Mouse (Mus musculus) central nervous system, embryonic 11.5 days (tissue): ENCODE measurements around the gene S100a1. TPM values are rescaled to one million over a fixed set of nuclear protein-coding genes. Genes with fewer than 3 reads are reported as not detected.

ENCODE experiments used
- polyA plus RNA-seq: library from polyadenylated mRNA; depleted of rRNA; stranded (reverse); fragments of >200 nt; gene quantifications from 2 replicates; pipeline ENCODE4 v1.2.3, GENCODE M21; 2012; rRNA removed

Gene S100a1
- 11.4 and 11.6 TPM in 2 replicates for polyA plus RNA-seq

GRCm38 (mm10) chr3:90513796-90514590 lies at the start of gene S100a1, which contains the start of gene S100a13:
Gene S100a1, minus strand, starts transcription at chr3:90514392.
Gene S100a13, plus strand, starts transcription at chr3:90514435.

GRCm38 (mm10) chr3:90560008-90560628 lies 45.9 kb upstream of the S100a1 start, which contains the start of gene S100a3:
Gene S100a3, plus strand, starts transcription at chr3:90560578.

GRCm38 (mm10) chr3:90537141-90537904 lies 23.1 kb upstream of the S100a1 start, which contains the start of gene S100a16:
Gene S100a16, plus strand, starts transcription at chr3:90537254.

GRCm38 (mm10) chr3:90526580-90526979 lies 12.4 kb upstream of the S100a1 start, which contains the start of gene S100a14:
Gene S100a14, plus strand, starts transcription at chr3:90526856.

GRCm38 (mm10) chr3:90508950-90509746 lies 5.0 kb downstream of the S100a1 start, which contains the start of gene Chtop:
Gene Chtop, minus strand, starts transcription at chr3:90509498.

GRCm38 (mm10) chr3:90490696-90491256 lies 23.4 kb downstream of the S100a1 start, which contains the start of gene Snapin:
Gene Snapin, minus strand, starts transcription at chr3:90491033.

GRCm38 (mm10) chr3:90475831-90476611 lies 38.2 kb downstream of the S100a1 start, which contains the start of gene Ilf2:
Gene Ilf2, plus strand, starts transcription at chr3:90476126.

GRCm38 (mm10) chr3:90465686-90466310 lies 48.4 kb downstream of the S100a1 start, which contains the start of gene Npr1:
Gene Npr1, minus strand, starts transcription at chr3:90465866.

Other genes starting within 250 kb of the S100a1 start
- gene Dennd4b, start 249.2 kb downstream of the S100a1 start, polyA plus RNA-seq = 17.1 and 20.7 TPM in 2 replicates
- gene Gatad2b, start 221.2 kb downstream of the S100a1 start, polyA plus RNA-seq = 22.4 and 37.6 TPM in 2 replicates
- gene Slc27a3, start 124.5 kb downstream of the S100a1 start, polyA plus RNA-seq = 29.9 and 31.1 TPM in 2 replicates
- 48.4 and 57.9 TPM in 2 replicates for gene Ints3, start 80.8 kb downstream of the S100a1 start, polyA plus RNA-seq
- gene Npr1, start 48.5 kb downstream of the S100a1 start, polyA plus RNA-seq = 6.0 and 11.9 TPM in 2 replicates
- gene Ilf2, start 38.3 kb downstream of the S100a1 start, polyA plus RNA-seq = 245 and 276 TPM in 2 replicates
- 23.3 and 41.3 TPM in 2 replicates for gene Snapin, start 23.4 kb downstream of the S100a1 start, polyA plus RNA-seq
- gene Chtop, start 4.9 kb downstream of the S100a1 start, polyA plus RNA-seq = 208 and 235 TPM in 2 replicates
- 12.0 and 14.2 TPM in 2 replicates for gene S100a13, start within 50 bp of the S100a1 start, polyA plus RNA-seq
- gene S100a14, start 12.5 kb upstream of the S100a1 start, polyA plus RNA-seq = 0.05 TPM in 1 of 2 replicates, not detected in the other
- gene S100a16, start 22.9 kb upstream of the S100a1 start, polyA plus RNA-seq = 21.0 and 26.2 TPM in 2 replicates
- 0.04 TPM in 1 of 2 replicates, not detected in the other for gene S100a3, start 46.2 kb upstream of the S100a1 start, polyA plus RNA-seq
- gene S100a2, start 75.9 kb upstream of the S100a1 start, polyA plus RNA-seq = not detected in 2 replicates
- gene Gm42674, start 87.5 kb upstream of the S100a1 start, polyA plus RNA-seq = not detected in 2 replicates
- gene S100a4, start 89.4 kb upstream of the S100a1 start, polyA plus RNA-seq = 2.1 and 2.6 TPM in 2 replicates
- not detected in 2 replicates for gene S100a5, start 94.1 kb upstream of the S100a1 start, polyA plus RNA-seq
- gene S100a6, start 98.5 kb upstream of the S100a1 start, polyA plus RNA-seq = 14.9 and 15.9 TPM in 2 replicates
- 0.04 and 0.06 TPM in 2 replicates for gene S100a7a, start 139.6 kb upstream of the S100a1 start, polyA plus RNA-seq
- gene S100a8, start 154.6 kb upstream of the S100a1 start, polyA plus RNA-seq = 4.8 and 13.3 TPM in 2 replicates
- 18.1 and 27.3 TPM in 2 replicates for gene S100a9, start 181.3 kb upstream of the S100a1 start, polyA plus RNA-seq
- gene Pglyrp4, start 212.5 kb upstream of the S100a1 start, polyA plus RNA-seq = not detected in 2 replicates